Mouse (Mus musculus): ENCODE results near the gene Zfp14.

DNA sequence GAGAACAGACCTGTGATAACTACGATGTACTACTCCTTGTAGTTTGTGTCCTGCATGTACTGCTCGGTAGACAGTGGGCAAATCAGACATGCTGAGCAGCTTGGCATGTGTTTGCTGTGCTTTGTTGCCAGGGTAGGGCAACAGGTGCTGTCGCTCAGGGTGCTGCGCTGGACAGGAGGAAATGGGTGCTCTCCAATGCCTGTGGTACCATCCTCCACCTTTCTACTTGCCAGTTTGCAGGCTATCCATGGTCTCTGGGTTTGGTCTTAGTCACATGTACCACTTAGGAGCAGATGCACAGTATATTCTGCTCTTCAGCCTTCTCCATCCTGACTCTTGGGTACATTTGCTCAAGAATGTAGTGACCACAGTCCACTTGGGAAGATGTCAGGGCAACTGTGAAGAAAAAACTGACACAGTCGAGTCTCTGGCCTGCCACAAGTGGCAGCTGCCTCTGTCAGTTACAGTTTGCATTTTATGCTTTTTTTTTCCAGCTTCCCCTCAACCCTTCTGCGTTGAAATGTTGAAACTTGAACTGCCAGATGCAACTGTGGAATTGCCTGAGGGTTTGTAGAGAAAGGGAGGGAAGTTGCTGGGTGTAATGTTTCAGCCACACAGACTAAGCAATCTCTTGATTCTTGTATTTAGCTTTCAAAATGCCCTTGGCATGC lies 43.0 kb downstream of the Zfp14 start:
- TF ChIP-seq CTCF (IDR thresholded peaks at IDR 0.05; ENCODE audit: insufficient read depth, low read length) (no peak), POLR2A (IDR thresholded peaks at IDR 0.05; ENCODE audit: borderline replicate concordance, extremely low read depth, low read depth, low read length) (no peak)

All from lung, adult 2 months (tissue).